Mouse (Mus musculus) layer of hippocampus, postnatal 25 days (tissue): Measurements from ENCODE around the gene Krit1. TPM values are rescaled to one million over a fixed set of nuclear protein-coding genes. Genes with fewer than 3 reads are reported as not detected.
"Not testable (repeated sequence)": the region's sequence is repeated elsewhere in the genome, so short reads cannot be mapped to it uniquely, and the experiment has no call there.

Source experiments
- DNase-seq, 2 experiments: peaks; one replicate each; pipeline ENCODE4 v3.0.0; 2022; ENCODE audit warnings: mixed read lengths in 2 of 2, low spot score in 1 of 2; ENCODE audit errors: extremely low spot score in 1 of 2
- total RNA-seq, 2 experiments: library from RNA; stranded (reverse); gene quantifications; 2 replicates each; pipeline ENCODE4 v1.2.3; 2021

The Krit1 gene
- total RNA-seq: 10 to 100 TPM; 44.0 to 54.2 TPM

DNA sequence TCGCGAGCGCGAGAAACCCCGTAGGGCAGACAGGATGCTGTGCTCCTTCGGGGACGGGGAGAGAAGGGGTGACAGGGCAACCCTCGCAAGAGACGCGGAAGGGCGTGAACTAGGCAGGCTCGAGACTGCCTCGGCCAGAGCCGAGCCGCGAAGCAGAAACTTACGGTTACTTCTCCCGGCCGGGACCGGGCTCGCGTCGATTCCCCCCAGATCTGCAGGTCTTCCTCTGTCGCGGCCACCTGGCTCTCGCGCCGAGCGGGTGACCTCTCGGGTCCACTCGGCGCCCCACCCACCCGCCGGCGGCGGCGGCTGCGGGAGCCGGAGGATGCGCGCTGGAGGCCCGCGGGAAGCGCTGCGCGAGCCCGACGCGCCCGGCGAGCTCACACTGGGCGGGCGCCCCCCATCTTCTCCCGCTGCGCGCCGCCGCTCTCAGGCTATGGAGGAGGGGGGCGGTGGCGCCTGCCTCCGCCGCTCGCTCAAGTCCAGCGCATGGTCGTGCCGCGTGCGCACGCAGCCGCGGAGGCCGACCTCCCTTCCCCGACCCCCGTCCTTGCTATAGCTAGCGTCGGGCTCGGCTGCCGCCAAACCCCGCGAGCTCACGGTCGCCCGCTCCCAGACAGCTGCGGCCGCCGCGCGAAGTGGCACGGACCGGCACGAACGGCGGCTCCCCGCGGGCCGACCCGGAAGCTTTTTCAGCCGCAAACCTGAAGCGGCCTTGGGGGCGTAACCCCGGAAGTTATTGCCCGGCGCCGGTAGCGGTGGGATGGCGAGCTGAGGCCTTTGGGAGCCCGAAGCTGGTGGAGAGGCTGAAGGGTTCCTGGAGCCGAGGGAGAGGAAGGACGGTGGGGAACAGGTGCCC is at the start of gene Krit1, which contains the start of gene Ankib1:
Krit1 (plus strand) TSS at position 752 of the 859 bp plus-strand sequence.
Ankib1 (minus strand) TSS at position 493 of the 859 bp plus-strand sequence.
- DNase-seq: peak; percentile 85 to 88

- no peak for DNase-seq
Observed at GRCm38 (mm10) chr5:3771512-3771911, 31.5 kb upstream of the Krit1 start.

- DNase-seq: no peak
Observed at GRCm38 (mm10) chr5:3772017-3772416, 31.0 kb upstream of the Krit1 start.

DNA sequence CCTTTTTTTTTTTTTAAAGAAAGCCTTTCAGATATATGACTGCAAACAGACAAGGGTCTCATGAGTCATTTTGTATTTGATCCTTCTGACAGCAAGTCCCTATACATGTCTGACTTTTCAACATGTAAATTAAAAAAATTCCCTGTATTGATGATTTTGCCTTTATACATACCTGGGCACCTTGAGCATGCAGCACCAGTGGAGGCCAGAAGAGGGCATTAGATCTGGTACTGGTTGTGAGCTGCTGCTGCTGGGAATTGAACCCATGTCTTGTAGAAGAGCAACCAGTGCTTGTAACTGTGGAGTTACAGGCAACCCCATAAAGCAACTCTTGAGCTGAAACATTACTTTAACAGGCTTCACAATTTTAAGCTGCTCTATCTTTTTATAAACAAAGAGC is 20.3 kb upstream of the Krit1 start:
- no peak for DNase-seq

- no peak for DNase-seq
Observed at GRCm38 (mm10) chr5:3783947-3784681, 18.9 kb upstream of the Krit1 start.

- DNase-seq: no peak
Observed at GRCm38 (mm10) chr5:3784751-3785496, 18.1 kb upstream of the Krit1 start.

DNA sequence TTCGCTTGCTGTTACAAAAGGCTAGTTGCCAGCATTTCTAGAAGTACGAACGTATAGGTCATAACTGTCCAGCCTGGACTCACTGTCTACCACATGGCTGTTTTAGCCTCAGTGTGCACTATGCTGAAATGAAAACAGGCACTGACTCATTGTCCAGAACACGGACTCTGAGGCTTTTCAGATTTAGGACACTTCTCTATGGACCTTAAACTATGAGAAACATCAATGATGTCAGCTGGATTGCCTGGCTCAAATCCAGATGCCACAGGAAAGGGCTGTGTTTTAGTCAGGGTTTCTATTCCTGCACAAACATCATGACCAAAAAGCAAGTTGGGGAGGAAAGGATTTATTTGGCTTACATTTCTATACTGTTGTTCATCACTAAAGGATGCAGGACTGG is 15.4 kb upstream of the Krit1 start:
- no peak for DNase-seq

- no peak for DNase-seq
Observed at GRCm38 (mm10) chr5:3791048-3791447, 11.9 kb upstream of the Krit1 start.

- DNase-seq: not testable (repeated sequence)
Observed at GRCm38 (mm10) chr5:3797101-3797500, 5.9 kb upstream of the Krit1 start.

DNA sequence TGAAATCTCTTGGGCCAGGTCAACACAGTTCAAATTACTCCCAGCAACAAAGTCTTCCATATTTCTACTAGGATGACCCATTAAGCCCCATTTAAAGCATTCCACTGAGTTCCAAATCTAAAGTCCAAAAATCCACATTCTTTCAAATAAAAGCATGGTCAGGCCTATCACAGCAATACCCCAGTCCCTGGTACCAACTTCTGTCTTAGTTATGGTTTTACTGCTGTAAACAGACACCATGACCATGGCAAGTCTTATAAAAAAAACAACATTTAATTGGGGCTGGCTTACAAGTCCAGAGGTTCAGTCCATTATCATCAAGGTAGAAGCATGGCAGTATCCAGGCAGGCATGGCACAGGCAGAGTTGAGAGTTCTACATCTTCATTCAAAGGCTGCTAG is 4.3 kb upstream of the Krit1 start:
- DNase-seq: not testable (repeated sequence)

DNA sequence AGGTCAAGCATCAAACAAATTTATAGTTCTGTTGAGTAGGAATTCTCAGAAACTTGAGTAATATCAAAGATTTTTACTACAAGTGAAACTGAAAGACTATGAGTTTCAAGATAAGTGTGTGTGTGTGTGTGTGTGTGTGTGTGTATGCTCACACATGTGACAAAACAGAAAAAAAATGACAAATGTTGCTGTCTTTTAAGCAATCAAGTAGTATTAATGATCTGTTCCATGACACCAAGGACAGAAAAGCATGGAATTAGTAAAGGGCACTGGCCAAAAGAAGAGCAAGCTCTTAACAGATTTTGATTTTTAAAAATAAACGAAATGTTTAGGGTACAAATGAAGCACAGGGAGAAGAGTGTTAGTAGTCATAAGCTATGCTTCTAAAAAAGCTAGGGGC is 2.9 kb upstream of the Krit1 start:
- no peak for DNase-seq

DNA sequence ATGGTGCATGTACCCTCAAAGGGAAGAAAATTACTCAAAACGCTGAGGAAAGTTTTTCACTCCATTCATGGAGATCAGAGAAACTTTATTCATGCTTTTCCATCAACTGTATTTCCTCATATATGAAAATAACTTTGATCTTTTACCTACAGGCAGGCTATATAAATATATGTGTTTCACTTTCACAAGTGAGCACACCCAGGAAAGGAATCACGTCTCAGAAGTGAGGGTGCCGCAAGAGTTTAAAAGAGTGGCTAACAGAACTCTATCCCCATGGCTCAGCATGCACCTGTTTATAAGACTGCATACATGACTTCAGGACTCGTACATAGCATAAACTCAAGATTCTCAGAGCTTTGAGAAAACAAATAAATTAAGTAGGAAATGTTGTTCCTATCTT is 2.1 kb upstream of the Krit1 start:
- no peak for DNase-seq

GRCm38 (mm10) chr5:3801672-3802432 is 1.1 kb upstream of the Krit1 start:
- no peak for DNase-seq

DNA sequence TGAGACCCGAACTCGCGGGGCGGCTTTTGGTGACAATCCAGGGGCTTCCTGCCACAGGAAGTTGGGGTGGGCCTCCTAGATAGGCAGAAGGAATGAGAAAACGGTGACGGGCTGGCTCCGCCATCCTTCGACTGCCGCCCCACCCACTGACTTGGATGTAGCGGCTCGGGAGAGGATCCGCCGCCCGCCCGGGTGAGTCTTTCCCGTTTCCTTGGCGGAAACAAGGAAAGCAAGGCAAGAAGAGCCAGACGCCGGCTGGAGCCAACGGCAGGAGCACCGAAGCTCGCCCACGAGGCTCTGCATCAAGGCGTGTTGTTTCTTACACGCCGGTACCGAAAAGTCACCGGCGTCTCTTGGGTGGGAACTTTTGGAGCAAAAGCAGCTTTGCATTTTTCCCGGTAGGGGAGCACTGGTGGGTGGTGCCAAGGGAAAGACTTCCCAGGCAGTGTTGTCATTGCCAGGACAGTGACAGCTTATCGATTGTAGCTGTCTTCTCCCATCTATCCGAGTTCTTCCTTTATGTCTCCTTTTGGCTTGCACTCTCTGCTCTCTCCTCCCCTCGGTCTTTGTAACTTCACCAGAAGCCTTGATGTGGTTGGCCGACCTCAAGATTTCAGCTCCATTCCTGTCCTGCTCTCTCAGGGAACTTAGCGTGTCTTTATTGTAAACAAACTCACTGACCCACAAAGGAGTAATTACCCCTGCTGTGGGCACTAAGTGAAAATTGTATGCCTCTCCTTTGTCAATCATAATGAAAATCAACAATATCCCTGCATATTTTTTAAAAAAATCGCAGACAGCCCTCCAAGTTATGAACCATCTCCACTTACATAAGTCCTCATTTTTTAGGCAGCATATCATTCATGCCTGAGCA is 545 bp downstream of the Krit1 start:
- no peak for DNase-seq

DNA sequence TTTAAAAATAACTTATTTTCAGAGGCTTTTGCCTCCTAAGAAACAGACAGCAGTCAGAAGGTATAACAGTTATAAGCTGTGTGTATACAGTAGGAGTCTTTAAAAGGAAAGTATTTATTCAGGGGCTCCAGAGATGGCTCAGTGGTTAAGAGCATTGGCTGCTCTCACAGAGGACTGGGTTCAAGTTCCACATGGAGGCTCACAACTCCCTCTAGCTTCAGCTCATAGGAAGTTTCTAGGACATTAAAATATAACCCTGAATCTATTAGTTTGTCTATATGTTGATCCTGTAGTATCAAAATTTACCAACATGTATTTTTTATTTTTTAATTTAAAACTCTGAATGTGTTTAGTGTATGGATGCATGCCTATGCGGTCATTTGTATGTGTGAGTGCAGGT is 5.5 kb downstream of the Krit1 start:
- no peak for DNase-seq

- DNase-seq: no peak
Observed at GRCm38 (mm10) chr5:3834107-3834506, 31.1 kb downstream of the Krit1 start.

GRCm38 (mm10) chr5:3845026-3845425 is 42.0 kb downstream of the Krit1 start, which contains the start of gene Lrrd1:
Gene Lrrd1, plus strand, starts transcription at chr5:3845173.
- DNase-seq: peak in 1 of 2 experiments; percentile 17

GRCm38 (mm10) chr5:3870161-3870560 is 67.2 kb downstream of the Krit1 start:
- no peak for DNase-seq

DNA sequence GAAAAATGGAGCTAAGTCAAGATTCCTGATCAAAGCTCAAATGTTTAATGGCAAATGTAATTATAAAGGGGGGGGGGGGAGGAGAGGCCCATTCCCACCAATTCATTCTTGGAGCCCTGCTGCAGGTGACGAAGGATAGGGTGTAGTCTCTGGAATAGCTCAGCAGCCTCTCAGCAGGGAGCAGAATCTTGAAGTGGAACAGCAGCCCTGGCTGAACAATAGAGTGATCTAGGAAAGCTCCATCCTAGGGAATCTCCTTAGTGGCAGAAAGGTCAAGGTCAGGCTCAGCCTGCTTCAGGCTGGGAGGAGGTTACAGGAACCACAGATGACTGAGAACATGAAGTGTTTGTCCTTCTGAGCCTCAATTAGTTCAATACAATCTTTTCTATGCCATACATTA is 69.4 kb downstream of the Krit1 start:
- no peak for DNase-seq
